Mouse (Mus musculus) adrenal gland, postnatal 10 days (tissue): ENCODE measurements around the gene Cog6. TPM values are rescaled to one million over a fixed set of nuclear protein-coding genes. Genes with fewer than 3 reads are reported as not detected.

Experiments used
- DNase-seq: peaks from one replicate; pipeline ENCODE4 v3.0.0; 2021; ENCODE audit warnings: mixed read lengths
- total RNA-seq, 2 experiments: library from RNA; stranded (reverse); gene quantifications; 2 replicates each; pipeline ENCODE4 v1.2.3; 2021

Cog6 gene
- total RNA-seq, 2 experiments from 2014 or later, result 33.8 to 40.6 TPM

DNA sequence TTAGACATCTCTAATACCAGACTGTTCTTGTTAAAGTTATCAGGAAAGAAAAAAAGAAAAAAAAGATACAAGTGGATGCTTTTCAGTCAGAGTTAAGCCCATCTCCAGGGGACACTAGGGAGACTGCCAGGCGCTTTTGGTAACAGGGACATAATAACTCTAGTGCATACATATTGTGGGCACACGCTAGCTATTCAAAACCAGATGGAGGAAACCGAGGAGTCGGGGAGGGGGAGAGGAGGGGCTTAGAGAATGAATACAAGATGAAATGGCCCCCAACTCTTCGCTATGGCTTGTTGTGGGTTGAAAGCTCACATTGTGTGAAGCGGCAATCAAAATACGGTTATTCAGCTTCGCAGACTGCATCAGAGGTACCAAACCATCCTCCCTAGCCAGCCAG, 53.6 kb downstream of the Cog6 start:
- DNase-seq, result no peak

DNA sequence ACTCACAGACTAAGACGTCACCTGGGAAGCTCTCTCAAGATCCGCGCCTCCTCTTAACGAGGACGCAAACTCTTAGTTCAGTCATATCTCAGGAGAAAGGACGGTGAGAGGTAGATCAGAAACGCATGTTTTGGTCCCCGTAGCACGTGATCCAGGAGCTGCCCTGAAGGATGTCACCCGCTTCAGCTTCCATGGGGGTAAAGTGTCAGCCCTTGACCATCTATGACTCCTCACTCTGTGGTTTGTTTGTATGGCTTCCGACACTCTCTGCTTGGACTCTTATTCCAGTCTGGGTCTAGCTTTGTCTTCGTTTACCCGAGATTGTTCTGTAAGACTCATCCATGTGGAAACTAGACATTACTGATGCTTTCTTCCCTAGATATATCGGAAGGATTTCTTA, 54.6 kb downstream of the Cog6 start:
- DNase-seq, result no peak

DNA sequence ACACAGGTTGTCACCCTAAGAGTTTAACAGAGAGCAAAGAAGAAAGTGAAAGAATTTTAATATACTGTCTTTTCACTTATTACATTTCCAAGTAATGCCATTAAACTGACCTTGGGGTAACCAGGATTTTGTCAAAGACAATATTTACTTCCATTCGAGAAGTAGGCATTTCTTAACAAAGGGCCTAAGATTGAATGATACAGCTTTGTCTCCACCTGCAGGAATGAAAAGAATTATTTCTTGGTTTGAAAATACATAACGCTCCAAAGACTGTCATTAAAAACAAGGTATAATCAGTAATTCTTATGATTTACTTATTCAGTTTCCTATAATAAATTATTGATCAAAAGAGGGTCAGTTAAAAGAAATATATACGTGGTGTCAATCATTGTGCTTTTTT, 55.4 kb downstream of the Cog6 start:
- no peak for DNase-seq

DNA sequence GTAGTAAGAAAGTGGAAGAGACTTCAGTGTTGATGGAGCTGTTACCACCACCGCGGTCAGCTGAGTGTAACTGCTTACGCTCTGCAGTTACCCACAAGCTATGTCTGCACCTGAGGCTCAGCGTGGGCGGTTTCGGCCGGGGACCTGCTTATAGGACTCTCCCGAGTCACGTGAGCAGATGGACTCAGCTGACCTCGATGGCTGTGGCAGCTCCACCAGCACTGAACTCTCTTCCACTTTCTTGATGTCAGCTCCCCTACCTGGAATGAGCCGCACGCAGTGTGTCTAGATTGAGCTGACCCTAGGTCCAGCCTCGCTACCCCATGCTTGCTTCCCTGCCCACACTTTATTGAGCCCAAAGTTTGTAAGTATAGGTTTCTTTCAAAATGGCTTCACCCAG, 56.1 kb downstream of the Cog6 start:
- DNase-seq, result no peak

DNA sequence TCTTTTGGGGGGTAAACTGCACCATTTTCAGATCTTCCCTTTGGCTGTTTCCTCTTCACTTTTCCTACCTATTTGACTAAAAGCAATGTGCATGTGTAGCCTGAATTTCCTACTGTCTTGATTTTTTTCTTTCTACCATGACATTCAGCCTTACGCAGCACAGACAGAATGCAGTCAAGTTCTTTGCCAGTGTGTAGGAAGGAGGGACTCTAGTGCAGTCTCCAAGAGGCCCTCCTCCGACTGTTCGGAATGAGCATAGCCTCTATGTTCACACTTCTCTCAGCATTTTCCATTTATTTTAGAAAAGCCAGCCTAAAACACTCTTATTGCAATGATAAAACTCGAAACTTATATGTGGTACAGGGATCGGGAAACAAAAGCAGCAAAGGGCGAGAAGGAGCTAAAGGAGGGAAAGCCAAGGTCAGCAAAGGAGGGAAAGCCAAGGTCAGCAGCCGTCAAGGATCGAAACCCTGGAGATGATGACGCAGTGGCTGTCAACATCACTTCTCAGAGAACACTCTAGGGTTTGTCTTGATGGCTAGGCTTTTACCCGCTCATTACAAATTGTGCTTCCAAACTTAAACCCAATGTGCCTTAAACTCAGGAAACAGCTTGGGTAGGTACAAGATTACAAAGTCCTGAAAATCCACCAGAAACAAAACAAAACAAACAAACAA, 58.5 kb downstream of the Cog6 start:
- DNase-seq, result no peak

DNA sequence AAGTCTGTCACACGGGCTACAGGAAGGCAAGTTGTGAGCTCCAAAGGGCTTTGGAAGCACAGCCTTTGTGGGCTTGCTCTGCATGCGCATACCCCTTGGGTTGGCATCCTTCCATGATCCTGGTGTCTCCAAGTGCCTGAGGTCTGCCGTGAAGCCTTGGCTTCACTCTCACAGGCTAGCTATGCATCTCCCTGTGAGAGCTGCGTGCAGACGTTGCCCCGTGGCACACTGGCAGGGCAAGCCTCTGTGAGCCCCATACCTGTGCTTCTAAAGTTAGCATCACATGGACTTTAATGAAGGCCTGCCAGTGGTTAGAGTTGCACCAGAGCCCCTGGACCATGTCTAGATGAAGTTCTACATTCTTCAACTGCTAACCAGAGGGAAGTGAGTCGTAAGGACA, 59.2 kb downstream of the Cog6 start:
- no peak for DNase-seq

DNA sequence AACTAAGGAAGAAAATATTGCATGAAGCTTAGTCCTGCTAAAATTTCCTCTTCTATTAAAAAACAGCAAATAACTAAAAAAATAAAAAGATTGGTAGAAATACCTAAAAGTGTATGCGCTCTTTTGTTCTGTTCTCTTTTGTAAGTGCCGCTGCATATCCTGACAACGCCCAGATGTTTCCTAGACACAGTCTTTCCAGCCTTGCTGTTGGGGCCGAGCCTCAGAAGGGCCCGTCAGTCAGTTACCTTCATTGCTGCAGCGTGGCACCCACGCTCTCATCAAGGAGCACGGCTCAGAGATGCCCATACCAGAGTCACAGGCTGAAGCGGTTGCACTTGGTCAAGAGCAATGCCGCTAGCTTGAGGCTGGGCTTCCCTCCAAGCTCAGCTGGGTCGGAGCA, 60.8 kb downstream of the Cog6 start:
- DNase-seq, result no peak

DNA sequence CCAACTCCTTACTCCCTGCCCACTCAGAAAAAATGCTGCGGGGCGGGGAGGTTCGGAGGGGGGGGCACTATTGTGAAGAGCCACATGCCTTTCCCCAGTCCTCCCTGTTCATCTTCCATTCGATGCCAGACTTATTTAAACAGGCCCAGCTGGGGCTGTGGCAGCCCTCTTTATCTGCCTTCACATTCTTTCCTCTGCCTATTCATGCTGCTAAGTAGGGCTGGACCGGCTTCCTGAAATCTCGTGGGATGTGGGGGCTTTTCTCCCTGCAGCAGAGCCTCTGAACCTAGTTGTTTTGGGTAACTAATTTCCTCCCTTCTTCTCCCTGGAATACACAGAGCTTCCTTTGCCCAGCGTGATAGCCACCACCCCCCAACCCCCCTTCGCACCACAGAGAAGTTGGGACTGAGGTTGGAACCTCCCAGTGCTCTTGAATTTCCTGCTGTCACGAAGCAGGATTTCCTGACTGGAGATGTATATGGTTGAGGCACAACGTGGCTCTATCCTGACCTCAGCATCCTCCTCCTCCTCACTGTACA, 61.5 kb downstream of the Cog6 start:
- DNase-seq, result peak; percentile 45

DNA sequence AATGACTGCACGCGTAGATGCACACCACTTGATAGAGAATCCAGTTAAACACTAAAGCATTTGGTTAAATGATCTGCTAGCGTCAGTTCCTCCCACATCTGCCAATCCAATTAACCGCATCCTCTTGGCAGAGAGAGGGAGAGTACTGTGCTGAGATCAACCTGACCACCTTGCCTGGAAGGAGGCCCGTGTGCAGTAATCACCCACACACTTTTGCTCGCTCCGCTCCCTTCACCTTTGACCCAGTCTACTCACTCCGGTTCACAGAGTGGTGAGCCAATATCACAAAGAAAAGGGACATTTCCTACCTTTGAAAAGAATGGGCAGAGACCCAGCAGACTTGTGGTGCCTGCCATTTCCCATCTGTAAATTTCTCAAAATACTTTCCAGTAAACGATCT, 62.4 kb downstream of the Cog6 start:
- peak; percentile 28 for DNase-seq

DNA sequence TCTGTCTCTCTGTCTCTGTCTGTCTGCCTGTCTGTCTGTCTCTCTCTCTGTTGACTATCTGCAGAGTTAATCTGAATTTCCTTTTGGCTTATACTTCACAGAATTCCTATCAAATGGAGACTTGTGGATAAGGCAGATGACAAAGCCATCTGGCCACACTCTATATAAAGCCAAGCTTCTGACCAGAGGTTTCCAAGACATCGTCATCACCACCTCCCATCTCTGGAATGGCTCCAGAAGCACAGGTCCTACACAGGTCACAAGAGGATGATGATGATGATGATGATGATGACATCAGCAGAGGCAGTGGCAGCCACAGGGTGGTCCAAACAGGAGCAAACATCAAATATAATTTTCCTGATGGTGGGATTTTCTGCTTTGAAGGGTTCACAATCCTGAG, 63.2 kb downstream of the Cog6 start:
- no peak for DNase-seq

DNA sequence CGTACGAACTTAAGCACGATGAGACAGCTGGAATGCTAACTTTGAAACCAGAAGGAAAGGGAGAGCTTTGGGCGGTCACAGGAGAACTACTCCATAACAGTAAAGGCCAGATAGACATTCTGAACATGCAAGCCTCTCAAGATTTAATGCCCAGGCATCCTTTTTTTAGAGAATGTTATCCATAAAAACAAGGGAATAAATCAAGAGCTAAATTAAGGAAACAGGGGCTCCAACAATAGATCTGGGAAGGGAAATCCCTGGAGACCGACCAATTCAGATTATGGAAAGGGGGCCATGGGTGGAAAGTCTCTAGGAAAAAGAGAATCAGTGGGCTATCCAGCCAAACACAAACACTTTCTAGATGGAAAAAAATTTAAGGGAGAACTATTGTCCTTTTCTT, 68.2 kb downstream of the Cog6 start:
- DNase-seq, result no peak

DNA sequence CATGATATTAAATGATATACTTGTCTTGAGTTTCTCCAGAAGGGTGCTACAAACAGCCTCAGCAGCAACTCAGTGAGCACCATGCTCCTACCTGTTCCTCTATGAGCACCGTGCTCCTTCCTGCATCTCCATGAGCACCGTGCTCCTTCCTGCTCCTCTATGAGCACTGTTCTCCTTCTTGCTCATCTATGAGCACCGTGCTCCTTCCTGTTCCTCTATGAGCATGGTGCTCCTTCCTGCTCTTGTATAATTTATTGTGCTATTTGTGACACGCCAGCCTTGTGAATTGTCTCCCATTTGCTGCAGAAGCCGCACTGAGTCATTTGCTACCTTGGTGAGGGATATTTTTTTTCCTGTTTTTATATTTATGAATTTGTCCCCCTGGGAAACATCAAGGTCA, 69.6 kb downstream of the Cog6 start:
- no peak for DNase-seq

DNA sequence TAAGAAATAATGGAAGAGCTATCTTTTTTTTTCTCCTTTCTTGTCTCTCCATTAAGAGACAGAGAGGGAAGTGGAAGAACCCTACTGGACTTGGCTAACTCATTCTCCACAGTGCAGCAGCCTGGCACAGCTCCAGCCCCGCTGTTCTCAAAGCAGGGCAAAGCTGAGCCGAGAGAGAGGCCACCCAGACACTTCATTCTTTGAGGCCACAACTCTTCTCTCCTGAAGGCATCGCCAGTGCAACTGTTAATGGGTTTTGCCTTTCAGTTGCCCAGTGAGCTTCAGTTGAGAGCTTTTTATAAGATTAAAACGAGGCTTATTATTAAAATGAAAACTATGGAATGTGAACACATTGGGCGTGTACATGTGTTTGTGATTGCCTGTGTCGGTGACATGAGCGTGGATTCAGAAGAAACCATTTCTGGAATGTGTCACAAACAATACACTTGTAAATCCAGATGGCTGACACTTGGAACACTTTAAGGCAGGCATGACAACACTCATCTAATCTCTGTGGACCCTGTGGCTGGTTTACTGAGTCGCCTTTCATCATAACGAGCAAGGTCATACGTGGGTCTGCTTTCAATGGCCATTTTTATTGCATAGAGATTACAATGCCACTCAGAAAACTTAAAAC, 76.1 kb downstream of the Cog6 start:
- DNase-seq, result peak; percentile 78

DNA sequence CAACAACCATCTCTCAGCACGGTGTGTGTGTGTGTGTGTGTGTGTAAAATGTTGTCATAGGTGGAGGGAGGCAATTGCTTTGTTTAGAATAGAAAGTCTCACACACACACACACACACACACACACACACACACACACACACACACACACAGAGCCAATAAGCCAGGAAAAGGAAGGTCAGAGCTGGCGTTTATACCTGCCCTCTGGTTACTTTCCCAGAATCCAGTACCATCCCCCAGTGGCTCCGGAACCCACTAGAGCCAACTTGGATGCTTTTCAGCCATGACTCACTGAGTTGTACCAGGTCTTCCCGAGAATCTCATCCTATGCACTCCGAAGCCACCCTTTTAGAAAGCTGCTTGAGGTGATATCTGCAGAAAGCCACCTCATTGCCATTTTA, 78.6 kb downstream of the Cog6 start:
- peak; percentile 47 for DNase-seq

DNA sequence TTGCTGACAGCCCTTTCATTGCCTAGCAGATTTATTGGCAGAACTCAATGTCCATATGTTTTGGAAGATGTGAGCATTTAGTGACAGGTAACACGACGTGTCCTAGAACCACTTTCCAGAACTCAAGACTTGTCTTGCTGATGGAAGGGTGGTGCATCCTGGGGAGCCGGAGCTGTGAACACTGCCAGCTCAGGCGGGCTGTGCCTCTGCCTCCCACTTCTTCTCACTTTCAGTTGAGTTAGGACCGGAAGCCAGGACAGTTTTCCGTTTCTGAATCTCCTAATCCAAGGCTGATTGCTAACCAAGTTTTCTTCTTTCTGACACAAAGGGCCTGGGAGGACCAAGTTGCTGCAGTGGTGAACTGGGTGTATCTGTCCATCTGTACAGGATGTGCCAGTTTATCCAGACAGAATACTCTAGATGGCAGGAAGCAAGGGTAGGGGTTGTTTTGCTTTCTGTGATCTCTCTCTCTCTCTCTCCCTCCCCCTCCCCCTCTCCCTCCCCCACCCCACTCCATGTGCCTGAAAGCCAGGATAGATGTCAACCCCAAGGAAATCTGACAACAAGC, 79.2 kb downstream of the Cog6 start:
- no peak for DNase-seq

DNA sequence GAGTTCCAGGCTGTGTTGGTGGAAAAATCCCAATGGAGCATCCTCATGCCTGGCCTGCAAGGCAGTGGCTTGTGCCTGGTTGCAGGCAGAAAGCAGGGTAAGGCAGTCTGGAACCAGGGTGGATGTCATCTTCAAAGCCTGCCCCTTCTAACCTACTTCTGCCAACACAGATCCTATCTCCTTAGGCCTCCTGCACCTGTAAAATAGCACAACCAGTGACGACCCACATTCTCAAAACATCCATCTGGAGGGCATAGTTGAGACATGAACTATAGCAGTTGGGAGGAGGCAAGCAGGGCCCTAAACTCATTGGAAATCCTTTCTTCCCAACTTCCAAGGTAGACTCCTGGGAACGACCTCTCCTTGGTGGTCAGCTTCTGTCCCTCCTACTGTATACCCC, 85.1 kb downstream of the Cog6 start:
- no peak for DNase-seq

Other genes starting within 250 kb of the Cog6 start
- 10 to 100 TPM; 24.4 to 28.7 TPM for gene Lhfp, start 24.3 kb upstream of the Cog6 start, total RNA-seq